Mouse (Mus musculus): ENCODE data around the gene Zcchc17. TPM values are rescaled to one million over a fixed set of nuclear protein-coding genes. Genes with fewer than 3 reads are reported as not detected.

Zcchc17 gene
- total and polyA plus RNA-seq, 3 experiments: 31.7 to 67.7 (median 51.8) TPM

DNA sequence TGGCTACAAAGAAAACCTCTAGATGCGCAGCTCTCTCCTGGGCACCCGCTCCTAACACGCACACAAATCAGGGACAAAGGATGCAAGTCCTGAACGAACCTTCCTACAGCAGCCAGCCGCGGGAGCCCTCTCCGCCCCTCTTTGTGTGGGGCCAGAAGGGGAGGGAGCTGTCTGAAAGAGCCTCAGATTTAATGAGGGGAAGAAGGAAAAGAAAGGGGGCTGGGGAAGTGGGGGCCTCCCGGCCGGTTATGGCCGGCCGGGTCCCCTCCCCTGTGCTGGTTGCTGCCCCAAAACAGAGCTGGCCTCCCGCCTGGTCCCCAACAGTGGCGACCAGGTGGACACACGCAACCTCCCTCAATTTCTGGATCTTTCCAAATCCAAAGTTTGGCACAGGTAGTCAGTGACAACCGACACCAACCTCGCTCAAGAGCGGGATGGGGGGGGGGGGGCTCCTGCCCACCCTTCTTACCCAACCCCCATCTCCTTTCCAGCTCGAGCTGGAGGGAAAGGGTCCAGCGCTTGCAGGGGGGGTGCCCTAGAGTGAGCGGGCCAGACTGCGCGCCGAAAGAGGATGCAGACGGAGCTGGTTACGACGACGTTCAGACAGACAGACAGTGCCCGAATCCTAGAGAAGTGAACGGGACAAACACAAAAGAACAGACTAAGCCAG, 85.3 kb downstream of the Zcchc17 start:
- Histone ChIP-seq H3K79me2 (replicated peaks; ENCODE audit: control insufficient read depth, extremely low read depth, insufficient read depth, poor library complexity, severe bottlenecking) (no peaks in the 10 kb centered on the region), H3K4me3 (replicated peaks in 1 of 3; ENCODE audit: low read depth in 2 of 3, low read length in 2 of 3, poor library complexity in 1 of 3) (no peak overlapping the region), H3K9ac (ENCODE audit: insufficient read depth, low read depth) (no peak overlapping the region), H3K27me3 (replicated peaks) (peaks cover 88% of the 10 kb centered on the region), H3K36me3 (replicated peaks in 1 of 2; ENCODE audit: control insufficient read depth in 1 of 2, insufficient read depth in 1 of 2, low read length in 1 of 2) (no peaks in the 10 kb centered on the region), H3K9me3 (replicated peaks; ENCODE audit: low read length) (no peaks in the 10 kb centered on the region), H3K27ac (ENCODE audit: insufficient read depth, low read depth) (no peak overlapping the region), H3K4me2 (ENCODE audit: insufficient read depth, low read depth, poor library complexity, severe bottlenecking) (no peak overlapping the region), H3K4me1 (ENCODE audit: control insufficient read depth in 1 of 2, insufficient read depth in 2 of 2) (peaks cover 0 to 4% of the 10 kb centered on the region in 2 experiments; a peak in 2 of 4 replicates)
- in situ Hi-C loops (cut with MboI; ENCODE audit: low pct_ligation_motif_present, low pct_unique_long_range_greater_than_20kb, low sequenced_read_pairs) (no loop called here), dilution Hi-C loops (cut with MboI; ENCODE audit: extremely low pct_ligation_motif_present, extremely low pct_unique_long_range_greater_than_20kb, low sequenced_read_pairs) (no loop called here)
- no peak for TF ChIP-seq ETS1 (conservative IDR thresholded peaks at IDR 0.05; ENCODE audit: low read depth, low read length)
- TF ChIP-seq EP300 (IDR thresholded peaks at IDR 0.05; ENCODE audit: low read length): no peak
- no peak for DNase-seq (ENCODE audit: extremely low read depth)

DNA sequence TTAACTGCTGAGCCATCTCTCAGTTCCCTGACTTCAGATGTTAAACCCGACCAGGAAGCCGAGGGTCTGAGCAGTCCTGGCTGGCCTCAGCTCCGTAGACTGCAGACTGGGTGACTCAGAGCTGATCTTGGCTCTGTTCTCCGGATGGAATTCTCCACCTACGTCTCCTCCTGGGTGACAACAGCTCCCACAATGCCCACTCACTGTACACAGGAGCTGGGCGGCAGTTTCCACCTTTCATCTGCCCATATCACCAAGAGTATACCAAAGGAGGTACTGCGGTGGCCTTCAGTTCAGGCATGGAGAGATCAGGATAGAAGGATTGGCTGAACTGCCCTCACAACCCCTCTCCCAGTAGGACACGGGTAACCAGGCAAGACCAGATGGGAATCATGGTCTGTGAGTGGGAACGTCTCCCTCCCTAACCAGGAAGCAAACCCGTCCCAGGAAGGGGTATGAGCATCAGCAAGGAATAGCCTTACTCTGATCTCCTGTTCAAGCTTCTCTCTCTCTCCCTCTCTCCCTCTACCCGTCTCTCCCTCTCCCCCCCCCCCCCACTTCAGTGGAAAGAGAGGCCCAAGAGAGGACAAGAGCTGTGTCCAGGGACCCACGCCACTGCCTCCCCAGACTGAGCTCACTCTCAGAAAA, 85.9 kb downstream of the Zcchc17 start:
- H3K4me3 ChIP-seq (replicated peaks in 1 of 3; ENCODE audit: low read depth in 2 of 3, low read length in 2 of 3, poor library complexity in 1 of 3): no peak overlapping the region
- no peak overlapping the region for H3K4me2 ChIP-seq (ENCODE audit: insufficient read depth, low read depth, poor library complexity, severe bottlenecking)
- no peak for DNase-seq (ENCODE audit: extremely low read depth)
- H3K36me3 ChIP-seq (replicated peaks in 1 of 2; ENCODE audit: control insufficient read depth in 1 of 2, insufficient read depth in 1 of 2, low read length in 1 of 2): no peaks in the 10 kb centered on the region
- peaks cover 0 to 4% of the 10 kb centered on the region in 2 experiments; a peak in 2 of 4 replicates for H3K4me1 ChIP-seq (ENCODE audit: control insufficient read depth in 1 of 2, insufficient read depth in 2 of 2)
- in situ Hi-C loops (cut with MboI; ENCODE audit: low pct_ligation_motif_present, low pct_unique_long_range_greater_than_20kb, low sequenced_read_pairs) (no loop called here), dilution Hi-C loops (cut with MboI; ENCODE audit: extremely low pct_ligation_motif_present, extremely low pct_unique_long_range_greater_than_20kb, low sequenced_read_pairs) (no loop called here)
- H3K27ac ChIP-seq (ENCODE audit: insufficient read depth, low read depth): no peak overlapping the region
- TF ChIP-seq KAT2A (IDR thresholded peaks at IDR 0.05; ENCODE audit: insufficient replicate concordance, low read length) (no peak), RAD21 (IDR thresholded peaks at IDR 0.05; ENCODE audit: low read depth, low read length) (no peak), MXI1 (IDR thresholded peaks at IDR 0.05; ENCODE audit: low read depth, low read length) (no peak), NELFE (IDR thresholded peaks at IDR 0.05; ENCODE audit: low read depth, low read length) (no peak), CHD1 (IDR thresholded peaks at IDR 0.05; ENCODE audit: low read depth, low read length) (no peak), BHLHE40 (IDR thresholded peaks at IDR 0.05; ENCODE audit: low read depth, low read length) (no peak), ETS1 (conservative IDR thresholded peaks at IDR 0.05; ENCODE audit: low read depth, low read length) (no peak), HCFC1 (IDR thresholded peaks at IDR 0.05; ENCODE audit: low read depth, low read length) (no peak)
- peaks cover 88% of the 10 kb centered on the region for H3K27me3 ChIP-seq (replicated peaks)
- no peak overlapping the region for H3K9ac ChIP-seq (ENCODE audit: insufficient read depth, low read depth)
- no peaks in the 10 kb centered on the region for H3K79me2 ChIP-seq (replicated peaks; ENCODE audit: control insufficient read depth, extremely low read depth, insufficient read depth, poor library complexity, severe bottlenecking)
- H3K9me3 ChIP-seq (replicated peaks; ENCODE audit: low read length): no peaks in the 10 kb centered on the region

DNA sequence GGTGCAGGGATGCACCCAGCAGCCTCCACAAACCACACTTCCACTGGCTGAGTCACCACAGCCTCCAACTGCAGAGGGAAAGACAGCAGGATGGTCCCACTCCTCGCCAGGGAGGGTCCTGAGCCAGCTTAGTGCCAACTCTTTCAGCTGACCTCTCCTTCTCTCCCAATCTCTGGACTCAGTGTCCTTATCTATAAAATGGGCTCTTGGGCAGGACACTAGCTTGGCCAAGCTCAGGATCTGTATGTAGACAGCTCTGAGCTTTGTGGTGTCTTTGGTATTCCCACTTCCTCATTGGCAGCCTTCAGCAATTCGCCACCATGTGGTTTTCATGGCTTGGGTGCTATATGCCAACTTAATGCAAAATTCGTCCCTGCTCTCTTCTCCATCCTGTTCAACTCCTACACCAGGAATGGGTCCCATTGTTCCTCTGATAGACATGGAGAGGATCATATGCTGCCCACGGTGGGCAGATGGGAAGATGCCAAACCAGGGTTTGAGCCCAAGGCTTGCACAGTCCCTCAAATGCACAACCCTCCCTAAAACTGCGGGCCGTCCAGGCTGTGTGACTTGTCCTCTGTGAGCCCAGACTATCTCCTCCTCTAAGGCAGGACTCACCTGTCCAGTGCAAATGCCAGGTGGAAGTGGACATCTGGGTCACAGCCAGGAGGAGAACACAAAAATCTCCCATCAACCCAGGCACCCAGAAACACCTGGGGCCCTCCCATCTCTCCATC, 89.0 kb downstream of the Zcchc17 start:
- no peak overlapping the region for H3K4me3 ChIP-seq (replicated peaks in 1 of 3; ENCODE audit: low read depth in 2 of 3, low read length in 2 of 3, poor library complexity in 1 of 3)
- H3K4me2 ChIP-seq (ENCODE audit: insufficient read depth, low read depth, poor library complexity, severe bottlenecking): no peak overlapping the region
- no peak overlapping the region for H3K9ac ChIP-seq (ENCODE audit: insufficient read depth, low read depth)
- peaks cover 2 to 4% of the 10 kb centered on the region in 2 experiments; a peak in 3 of 4 replicates for H3K4me1 ChIP-seq (ENCODE audit: control insufficient read depth in 1 of 2, insufficient read depth in 2 of 2)
- H3K36me3 ChIP-seq (replicated peaks in 1 of 2; ENCODE audit: control insufficient read depth in 1 of 2, insufficient read depth in 1 of 2, low read length in 1 of 2): no peaks in the 10 kb centered on the region
- dilution Hi-C loops (cut with MboI; ENCODE audit: extremely low pct_ligation_motif_present, extremely low pct_unique_long_range_greater_than_20kb, low sequenced_read_pairs) (no loop called here), in situ Hi-C loops (cut with MboI; ENCODE audit: low pct_ligation_motif_present, low pct_unique_long_range_greater_than_20kb, low sequenced_read_pairs) (no loop called here)
- H3K79me2 ChIP-seq (replicated peaks; ENCODE audit: control insufficient read depth, extremely low read depth, insufficient read depth, poor library complexity, severe bottlenecking): no peaks in the 10 kb centered on the region
- peaks cover 85% of the 10 kb centered on the region for H3K27me3 ChIP-seq (replicated peaks)
- no peak for TF ChIP-seq MXI1 (IDR thresholded peaks at IDR 0.05; ENCODE audit: low read depth, low read length)
- no peak for TF ChIP-seq NRF1 (IDR thresholded peaks at IDR 0.05; ENCODE audit: low read depth, low read length)
- no peak for TF ChIP-seq UBTF (IDR thresholded peaks at IDR 0.05; ENCODE audit: low read depth, low read length)
- TF ChIP-seq ELF1 (IDR thresholded peaks at IDR 0.05; ENCODE audit: low read depth, low read length): no peak
- TF ChIP-seq CHD2 (IDR thresholded peaks at IDR 0.05; ENCODE audit: low read length): no peak
- no peak for TF ChIP-seq ZMIZ1 (IDR thresholded peaks at IDR 0.05; ENCODE audit: low read depth, low read length)
- TF ChIP-seq SMC3 (IDR thresholded peaks at IDR 0.05; ENCODE audit: low read depth, low read length): no peak
- TF ChIP-seq POLR2A (IDR thresholded peaks at IDR 0.05; ENCODE audit: low read depth, low read length): no peak
- TF ChIP-seq CHD1 (IDR thresholded peaks at IDR 0.05; ENCODE audit: low read depth, low read length): no peak
- no peak for TF ChIP-seq KAT2A (IDR thresholded peaks at IDR 0.05; ENCODE audit: insufficient replicate concordance, low read length)
- TF ChIP-seq TCF12 (IDR thresholded peaks at IDR 0.05; ENCODE audit: low read depth, low read length): no peak
- no peak for TF ChIP-seq MAX (IDR thresholded peaks at IDR 0.05; ENCODE audit: low read length)
- no peak overlapping the region for H3K27ac ChIP-seq (ENCODE audit: insufficient read depth, low read depth)
- no peaks in the 10 kb centered on the region for H3K9me3 ChIP-seq (replicated peaks; ENCODE audit: low read length)
- no peak for DNase-seq (ENCODE audit: extremely low read depth)
